Mouse (Mus musculus) gastrocnemius, postnatal 36 days (tissue): ENCODE data around the gene Zkscan17. TPM values are rescaled to one million over a fixed set of nuclear protein-coding genes. Genes with fewer than 3 reads are reported as not detected.

ENCODE experiments used
- DNase-seq, 2 experiments: peaks; one replicate each; pipeline ENCODE4 v3.0.0; 2022
- intact Hi-C: fragments of 180-260 bp; cut with DNase I; formaldehyde crosslinking; loops from one replicate; pipeline ENCODE4 v1.15.1; 2025
- total RNA-seq, 2 experiments: library from RNA; stranded (reverse); gene quantifications; 2 replicates each; pipeline ENCODE4 v1.2.3; 2021

The Zkscan17 gene
- total RNA-seq, 2 experiments from 2014 or later, result 14.8 to 17.1 TPM

DNA sequence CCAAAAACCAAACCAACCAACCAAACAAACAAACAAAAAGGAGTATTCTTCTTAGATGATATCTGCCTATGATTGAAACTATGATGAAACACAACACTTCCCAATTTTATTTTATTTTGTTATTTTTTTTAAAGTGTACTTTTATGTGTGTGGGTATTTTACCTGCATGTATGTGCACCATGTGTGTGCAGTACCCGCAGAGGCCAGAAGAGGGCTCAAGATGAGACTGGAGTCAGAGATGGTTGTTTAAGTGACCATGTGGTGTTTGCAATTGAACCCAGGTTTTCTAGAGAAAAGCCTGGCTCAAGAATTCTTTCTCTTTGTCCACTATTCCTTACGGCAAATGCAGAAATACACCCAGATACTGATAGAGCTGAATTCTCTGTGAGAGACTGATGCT lies 2.4 kb downstream of the Zkscan17 start:
- no peak for DNase-seq
- intact Hi-C loops, result loop anchor here (2.0 to 10.0 kb wide), 2 partner anchors 47 to 221 kb away; no protein-coding TSS in a partner anchor

DNA sequence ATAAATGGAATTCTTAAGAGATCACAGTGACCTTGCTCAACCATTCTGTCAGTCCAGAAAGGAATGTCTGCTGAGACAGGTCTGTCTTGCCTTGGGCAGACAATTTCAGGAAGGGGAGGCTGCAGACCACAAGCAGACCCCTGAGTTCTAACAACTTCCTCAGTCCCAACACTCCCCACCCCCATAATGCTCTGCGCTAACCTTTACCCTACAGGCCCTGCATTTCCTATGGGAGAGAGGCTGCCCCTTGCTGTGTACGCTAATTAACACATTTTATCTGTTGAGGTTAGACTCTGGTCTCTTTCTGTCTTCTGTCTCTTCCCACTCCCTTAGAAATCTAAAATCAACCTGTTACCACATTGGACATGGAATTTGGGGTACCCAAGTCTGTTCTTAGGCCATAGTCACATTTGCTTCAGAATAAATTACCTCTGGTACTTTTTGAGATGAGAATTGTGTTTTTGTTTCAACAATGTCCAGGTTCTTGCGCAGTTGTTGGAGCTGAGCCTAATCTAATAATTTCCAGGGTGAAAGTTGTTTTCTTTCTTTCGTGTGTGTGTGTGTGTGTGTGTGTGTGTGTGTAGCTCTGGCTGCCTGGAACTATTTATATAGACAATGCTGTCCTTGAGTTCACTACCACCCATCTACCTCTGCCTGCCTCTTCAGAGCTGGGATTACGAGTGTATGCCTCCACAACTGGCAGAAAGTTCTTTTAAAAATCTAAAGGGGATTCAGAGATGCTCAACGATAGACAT lies 6.6 kb downstream of the Zkscan17 start:
- DNase-seq, result no peak
- intact Hi-C loops, result loop anchor here (10.0 kb wide), 1 partner anchor 225 kb away; no protein-coding TSS in a partner anchor

DNA sequence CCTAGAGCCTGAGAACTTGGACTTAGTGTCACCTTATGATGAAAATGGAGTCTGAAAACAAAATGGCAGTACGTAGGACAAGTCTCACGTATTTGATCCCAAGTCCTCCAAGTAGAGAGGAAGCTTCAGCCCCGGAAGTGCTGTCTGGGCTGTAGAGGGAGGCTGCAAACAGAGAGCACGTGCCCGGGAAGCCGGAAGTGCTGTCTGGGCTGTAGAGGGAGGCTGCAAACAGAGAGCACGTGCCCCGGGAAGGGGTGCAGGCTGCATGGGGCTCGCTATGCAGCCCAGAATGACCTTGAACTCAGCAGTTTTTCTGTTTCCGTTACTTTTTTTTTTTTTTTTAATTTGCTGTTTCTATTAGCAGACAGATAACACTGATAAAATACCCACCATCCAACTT lies 8.3 kb downstream of the Zkscan17 start:
- DNase-seq, result no peak
- intact Hi-C loops, result no loop called here

DNA sequence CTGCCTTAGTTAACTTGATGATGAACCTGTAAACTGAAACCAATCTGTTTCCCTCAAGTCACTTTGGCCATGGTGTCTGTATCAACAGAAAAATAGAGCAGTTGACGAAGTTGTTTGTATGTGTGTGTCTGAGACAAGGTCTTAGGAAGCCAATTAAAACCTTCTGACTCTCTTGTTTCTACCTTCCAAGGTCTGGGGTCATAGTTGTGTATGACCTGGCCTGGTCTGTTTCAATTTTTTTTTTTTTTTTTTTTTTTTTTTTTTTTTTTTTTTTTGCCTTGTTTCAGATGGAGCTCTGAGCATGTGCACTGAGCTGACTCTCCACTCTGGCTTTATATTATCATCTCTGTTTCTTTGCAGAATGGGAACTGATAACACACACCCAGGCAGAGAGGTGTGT lies 9.1 kb downstream of the Zkscan17 start:
- DNase-seq, result no peak
- intact Hi-C loops, result no loop called here

DNA sequence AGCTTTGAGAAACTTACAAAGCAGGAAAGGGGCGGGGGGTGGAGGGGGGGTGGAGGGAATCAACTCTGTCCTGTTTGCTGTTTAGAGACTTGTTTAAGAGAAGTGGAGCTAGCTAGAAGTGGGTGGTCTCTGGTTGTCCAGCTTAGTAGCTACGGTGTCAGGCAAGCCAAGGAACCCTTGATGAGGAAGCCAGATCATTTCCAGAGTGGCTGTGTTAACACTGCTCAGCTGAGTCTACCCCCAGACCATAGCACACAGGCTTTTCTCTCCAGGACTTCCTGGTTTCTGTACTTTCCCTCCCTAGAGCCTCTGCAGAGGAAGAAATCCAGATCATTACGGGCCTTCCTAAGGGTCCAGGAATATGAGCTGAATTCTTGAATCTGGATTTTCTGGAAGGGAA lies 11.8 kb downstream of the Zkscan17 start:
- intact Hi-C loops, result no loop called here
- no peak for DNase-seq

DNA sequence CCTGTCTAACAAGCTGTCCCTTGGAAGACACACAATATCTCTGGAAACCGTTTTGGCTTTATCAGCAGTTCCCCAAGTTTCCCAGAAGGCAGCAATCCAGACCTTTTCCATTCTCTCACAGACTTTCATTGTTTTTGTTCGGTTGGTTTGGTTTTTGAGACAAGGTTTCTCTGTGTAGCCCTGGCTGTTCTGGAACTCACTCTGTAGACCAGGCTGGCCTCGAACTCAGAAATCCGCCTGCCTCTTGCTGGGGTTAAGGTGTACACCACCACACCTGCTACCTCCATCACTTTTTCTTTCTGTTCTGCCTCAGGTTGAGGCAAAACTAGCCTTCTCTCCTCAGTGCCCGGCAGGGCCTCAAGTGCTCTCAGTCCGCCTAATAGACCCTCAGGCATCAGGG lies 12.2 kb downstream of the Zkscan17 start:
- intact Hi-C loops, result no loop called here
- DNase-seq, result no peak

DNA sequence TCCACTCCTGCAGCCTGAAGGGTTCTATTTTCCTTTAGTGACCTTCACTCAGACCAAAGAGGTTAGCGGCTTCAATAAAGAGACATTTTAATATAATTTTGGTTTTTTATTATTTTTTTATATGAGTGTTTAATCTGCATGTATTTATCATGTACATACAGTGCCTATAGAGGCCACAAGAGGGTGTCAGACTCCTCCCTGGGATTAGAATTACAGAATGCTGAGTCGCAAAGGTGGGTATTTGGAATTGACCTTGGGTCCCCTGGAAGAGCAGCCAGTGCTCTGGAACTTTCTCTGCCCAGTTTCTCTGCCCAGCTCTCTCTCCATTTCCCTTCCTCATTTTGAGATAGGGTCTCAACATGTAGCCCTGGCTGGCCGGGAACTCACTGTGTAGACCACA lies 13.0 kb downstream of the Zkscan17 start:
- no peak for DNase-seq
- intact Hi-C loops, result no loop called here

DNA sequence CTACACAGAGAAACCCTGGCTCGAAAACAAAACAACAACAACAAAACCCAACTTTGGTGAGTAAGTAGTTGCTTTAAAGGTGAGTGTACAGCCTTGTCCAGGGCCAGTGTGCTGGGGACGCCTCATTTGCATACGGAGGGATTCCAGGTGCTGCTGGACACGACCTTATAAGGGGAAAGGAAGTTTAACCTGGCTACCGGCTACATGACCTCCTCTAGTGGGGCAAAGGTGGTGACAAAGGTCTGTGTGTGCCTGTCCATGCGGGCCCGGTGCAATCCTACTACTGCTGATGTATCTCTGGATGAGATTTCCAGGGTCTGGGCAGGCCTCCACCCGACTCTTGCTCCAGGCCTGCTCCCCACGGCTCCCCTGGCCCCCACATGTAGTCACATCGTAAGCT lies 13.8 kb downstream of the Zkscan17 start:
- DNase-seq, result no peak
- intact Hi-C loops, result no loop called here

DNA sequence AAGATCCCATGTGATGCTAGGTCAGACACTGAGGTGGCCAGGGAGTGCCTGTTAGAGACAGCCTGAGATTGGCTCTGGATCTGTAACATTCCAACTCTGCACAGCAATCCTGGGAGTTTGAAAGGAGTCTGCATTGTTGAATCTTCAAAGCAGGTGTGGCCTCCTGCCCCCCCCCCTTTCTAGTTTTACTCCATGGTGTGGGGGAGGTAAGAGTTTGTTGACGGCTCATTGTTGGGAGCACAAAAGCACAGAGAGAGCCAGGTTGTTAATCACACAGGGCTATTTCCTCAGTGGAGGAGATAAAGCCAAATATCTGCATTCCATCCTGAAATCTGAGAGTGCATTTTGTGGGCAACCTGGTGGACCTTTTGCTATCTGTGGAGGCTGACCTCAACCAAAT lies 15.0 kb downstream of the Zkscan17 start:
- intact Hi-C loops, result no loop called here
- no peak for DNase-seq

DNA sequence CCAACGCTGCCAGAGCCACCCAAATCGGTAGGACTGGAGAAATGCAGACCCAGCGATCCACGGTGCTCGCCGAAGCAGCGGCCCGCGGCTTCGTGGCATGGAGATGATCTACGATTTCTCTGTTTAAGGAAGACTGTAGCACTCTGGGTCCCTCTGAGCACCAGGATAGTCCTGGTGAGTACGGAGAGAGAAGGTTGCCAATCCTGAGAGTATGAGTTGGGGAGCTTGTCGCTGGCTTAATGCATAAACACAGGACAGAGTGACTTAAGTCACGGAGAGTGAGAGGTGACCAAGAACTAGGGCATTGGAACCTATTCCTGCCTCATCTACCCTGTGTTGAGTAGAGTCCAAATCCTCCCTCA lies 19.9 kb downstream of the Zkscan17 start:
- intact Hi-C loops, result no loop called here
- DNase-seq, result no peak

DNA sequence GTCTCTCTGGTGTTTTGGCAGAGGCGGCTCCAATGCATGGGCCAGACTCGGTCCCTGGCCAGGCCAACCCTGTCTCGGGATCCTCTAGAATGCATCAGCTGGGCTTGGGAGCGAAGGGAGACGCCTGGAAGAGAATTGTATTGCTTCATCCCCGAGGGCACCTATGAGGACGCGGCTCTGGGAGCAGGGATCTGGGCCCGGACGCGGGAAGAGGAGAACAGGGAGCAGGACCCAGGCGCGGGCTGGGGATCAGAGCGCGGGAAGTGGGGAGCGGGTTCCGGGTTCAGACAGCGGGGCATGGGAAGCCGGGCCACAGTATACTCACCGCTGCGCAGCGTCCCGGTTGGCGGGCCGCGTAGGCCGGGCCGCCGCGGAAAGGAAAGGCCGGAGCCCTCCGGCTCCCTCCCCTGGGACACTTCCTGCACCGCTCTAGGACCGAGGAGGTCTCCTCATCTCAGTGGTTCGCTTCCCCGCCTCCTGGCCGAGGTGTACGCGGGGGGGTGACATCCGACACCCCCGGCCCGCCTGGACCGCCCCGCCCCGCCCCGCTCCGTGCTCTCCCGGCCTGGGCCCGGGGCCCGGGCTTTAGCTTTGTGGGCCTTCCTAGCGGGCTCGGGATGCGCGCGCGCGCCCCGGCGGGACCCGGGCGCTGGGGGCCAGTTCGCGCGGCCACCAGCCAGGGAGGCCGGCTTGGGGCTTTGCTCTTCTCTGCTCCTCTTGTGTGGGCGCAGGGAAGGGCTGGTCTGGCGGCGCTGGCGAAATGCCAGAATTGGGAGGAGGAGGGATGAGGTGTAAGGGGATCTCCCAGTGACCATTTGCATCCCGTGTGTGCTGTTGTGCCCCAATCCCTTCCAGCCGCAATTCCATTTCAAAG lies 20.5 kb downstream of the Zkscan17 start:
- peak; percentile 83 to 91 for DNase-seq
- intact Hi-C loops, result no loop called here

DNA sequence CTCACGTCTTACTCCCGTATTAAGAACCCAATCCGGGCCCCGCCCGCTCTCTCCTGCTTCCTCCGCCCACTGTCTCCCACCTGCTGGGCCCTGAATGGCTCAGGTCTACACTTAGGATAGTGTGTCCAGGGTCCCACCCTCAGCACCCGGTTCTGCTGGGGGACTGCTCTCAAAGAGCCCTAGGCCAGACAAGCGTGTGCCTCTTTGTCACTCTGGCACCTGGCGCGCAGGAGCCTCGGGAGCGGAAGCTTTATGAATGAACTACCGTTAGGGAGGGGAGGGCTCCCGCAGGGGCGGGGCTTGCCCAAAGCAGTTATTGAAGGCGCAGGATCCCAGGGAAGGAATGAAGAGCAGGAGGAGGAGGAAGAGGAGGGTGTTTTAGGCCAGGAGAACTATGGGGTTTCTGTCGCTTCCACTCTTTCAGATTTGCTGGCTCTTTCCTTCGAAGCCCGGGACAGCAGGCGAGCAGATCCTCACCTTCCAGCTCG lies 21.2 kb downstream of the Zkscan17 start:
- intact Hi-C loops, result no loop called here
- DNase-seq, result peak in 1 of 2 experiments; percentile 33

DNA sequence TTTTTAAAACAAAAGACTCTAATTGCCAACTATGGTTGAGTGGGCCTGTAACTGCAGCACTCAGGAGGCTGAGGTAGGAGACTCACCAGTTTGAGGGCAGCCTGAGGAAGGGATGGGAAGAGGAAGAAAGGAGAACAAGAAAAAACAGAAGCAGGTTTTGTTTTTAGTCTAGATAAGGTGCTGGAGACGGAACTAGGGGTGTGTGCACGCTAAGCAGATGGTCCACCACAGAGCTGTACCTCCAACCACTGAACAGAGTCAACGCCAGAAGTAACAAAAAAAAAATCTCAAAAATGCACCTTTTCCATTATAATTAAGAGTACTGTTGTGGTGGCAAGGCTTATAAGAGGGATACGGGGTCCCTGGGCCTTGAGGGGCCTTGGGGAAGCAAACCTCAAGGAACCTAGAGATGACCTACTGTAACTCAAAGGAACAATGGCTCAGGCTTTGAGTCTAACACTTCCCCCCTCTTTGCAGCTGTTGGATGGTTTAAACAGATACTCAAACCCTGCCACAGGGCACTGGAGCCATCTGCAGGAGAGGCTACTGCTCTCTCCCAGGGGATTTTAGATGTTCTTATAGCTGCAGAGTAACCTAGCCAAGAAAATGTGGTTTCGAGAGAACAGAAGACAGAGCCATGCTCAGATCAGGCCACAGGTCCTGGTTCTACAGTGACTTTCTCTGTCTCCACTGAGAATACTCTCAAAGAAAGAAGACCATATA lies 24.4 kb downstream of the Zkscan17 start:
- no peak for DNase-seq
- intact Hi-C loops, result no loop called here

DNA sequence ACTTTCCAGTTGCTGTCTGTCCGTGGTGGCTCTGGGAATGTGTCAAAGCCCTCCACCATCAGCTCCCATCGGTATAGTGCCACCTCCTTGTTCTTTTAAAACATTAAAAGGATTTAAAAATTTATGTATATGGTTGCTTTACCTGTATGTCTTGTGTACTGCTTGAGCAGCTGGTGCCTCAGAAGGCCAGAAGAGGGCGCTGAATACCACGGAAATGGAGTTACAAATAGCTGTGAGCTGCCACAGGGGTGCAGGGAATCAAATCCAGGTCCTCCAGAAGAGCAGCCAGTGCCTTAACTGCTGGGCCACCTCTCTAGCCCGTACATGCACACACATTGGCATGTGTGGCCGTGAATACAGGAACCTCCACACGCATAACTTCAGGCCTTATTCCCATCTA lies 28.8 kb downstream of the Zkscan17 start:
- no peak for DNase-seq
- intact Hi-C loops, result no loop called here

DNA sequence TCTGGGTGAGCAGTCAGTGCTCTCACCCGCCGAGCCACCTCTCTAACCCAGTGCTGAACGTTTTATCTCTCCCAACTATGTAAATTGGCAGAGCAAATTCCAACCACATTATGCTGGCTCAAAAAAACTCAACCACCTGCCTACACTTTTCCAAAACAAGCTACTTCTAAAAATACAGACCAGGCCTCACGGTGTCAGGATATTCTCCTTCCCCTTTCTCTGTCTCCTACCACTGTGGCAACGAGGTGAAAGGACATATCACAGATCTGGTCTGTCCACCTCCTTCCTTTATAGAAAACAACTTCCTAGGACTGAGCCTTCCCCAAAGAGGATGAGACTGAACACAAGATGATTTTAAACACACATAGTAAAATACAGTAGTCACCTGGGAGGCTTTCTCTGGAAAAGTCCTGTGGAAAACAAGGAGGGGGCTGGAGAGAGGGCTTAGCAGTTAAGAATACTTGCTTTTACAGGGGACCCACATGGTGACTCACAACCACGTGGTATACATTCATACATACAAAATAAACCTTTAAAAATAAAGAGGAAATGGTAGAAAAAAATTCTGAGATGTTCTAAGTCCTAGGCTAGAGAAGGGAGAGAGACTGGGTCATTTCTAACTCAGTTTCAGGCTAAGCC lies 29.8 kb downstream of the Zkscan17 start:
- DNase-seq, result no peak
- intact Hi-C loops, result no loop called here

DNA sequence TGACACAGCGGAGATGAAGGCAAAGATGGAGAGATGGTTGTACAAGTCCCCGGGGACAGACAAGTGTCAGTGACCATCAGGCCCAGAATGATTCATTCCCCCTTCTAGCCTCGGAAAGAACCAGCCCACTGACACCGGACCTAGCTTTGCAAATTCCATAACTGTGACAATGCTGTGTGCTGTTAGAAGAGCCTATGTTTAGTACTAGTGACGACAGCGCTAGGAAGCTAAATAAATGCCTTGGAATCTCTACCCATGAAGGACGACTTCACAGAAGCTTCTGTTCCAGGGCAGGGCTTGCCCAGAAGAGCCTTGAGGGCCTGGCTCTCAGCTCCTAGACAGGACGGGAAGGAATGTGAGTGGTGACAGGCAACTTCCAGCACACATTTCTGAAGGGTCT lies 40.3 kb downstream of the Zkscan17 start:
- no peak for DNase-seq
- intact Hi-C loops, result no loop called here

DNA sequence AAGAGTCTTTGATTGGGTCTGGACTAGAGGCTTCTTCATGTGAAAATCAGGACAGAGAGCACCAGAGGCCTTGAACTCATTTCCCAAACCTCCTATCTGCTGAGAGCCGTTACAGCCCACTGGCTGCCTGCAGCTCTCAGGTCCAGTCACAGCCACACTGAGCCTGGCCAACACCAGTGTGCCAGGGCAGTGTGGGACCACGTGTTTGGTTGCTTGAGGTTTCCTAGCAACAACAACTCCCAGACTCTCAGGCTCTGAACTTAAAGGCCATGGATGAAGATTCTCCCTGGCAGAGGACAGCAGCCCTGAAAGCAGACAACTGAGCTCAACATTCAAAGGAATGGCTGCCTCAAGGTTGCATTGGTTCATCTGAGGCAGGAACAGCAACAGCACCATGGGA lies 40.9 kb downstream of the Zkscan17 start:
- intact Hi-C loops, result no loop called here
- no peak for DNase-seq

DNA sequence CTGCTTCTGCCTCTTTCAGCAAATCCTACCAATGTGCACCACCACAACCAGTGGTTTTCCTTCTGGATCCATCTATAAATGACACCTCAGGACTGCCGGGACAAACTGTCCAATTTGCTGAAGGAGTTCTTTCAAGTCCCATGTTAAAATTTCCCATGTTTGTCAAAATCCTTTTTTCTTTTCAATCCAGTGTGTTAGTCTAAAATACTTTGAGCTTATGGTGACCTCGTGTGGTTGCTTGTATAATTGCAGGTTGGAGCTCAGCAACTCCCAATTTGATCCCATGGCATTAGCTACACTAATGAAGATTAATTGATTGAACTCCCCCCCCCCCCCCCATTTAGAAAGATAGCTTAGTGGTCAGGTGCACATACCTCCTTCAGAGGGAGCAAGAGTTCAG lies 43.3 kb downstream of the Zkscan17 start:
- no peak for DNase-seq
- intact Hi-C loops, result loop anchor here (2.0 to 5.0 kb wide), 2 partner anchors 180 to 241 kb away; no protein-coding TSS in a partner anchor

DNA sequence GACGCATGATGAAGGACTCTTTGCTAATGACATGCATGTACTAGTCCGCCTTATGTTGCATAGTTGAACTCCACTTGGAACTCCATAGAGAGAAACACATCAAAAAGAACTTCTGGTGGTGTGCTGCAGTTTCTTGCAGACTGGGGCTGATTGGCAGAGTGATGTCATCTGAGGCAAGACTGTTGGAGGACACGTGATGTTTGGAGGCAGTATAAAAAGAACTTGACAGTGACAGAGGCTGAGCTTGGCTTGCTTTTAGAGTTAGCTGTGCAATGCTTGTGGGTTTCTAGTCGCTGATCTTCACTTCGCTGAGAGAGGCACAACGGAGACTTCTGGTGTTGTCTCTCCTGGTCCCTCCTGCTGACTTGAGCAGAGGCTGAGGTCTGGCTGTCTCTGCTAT lies 49.3 kb downstream of the Zkscan17 start:
- no peak for DNase-seq
- intact Hi-C loops, result no loop called here

DNA sequence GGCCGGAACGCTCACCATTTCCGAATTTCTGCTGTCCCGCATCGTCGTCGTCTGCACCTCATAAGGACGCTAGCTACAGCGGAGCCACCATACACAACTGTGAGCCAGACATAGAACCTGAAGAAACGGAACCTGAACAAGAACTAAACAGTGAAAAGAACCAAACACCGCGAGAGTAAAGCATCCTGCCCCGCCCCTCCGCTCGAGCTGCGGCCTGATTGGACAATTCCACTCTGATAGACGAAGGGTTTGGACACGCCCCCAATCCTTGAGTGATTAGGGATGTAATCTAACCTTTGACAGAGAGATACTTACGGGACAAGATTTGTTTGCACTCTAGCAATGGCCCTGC lies 54.2 kb downstream of the Zkscan17 start, which contains the start of gene Zfp867:
Gene Zfp867 (minus strand): TSS at position 149 of the 352 bp plus-strand sequence.
- DNase-seq, result peak; percentile 81 to 82

More for the DNA sequence above, 54.2 kb downstream of the Zkscan17 start, which contains the start of gene Zfp867:
- intact Hi-C loops, result no loop called here
